Mouse (Mus musculus) testis, adult 2 months (tissue): Measurements from ENCODE around the gene S100a5.

ENCODE experiments used
- CTCF ChIP-seq: fragments of 200-500 bp; IDR thresholded peaks from 2 replicates; pipeline ENCODE4 v1.5.1; 2012; ENCODE audit warnings: low read depth, mild to moderate bottlenecking, inconsistent platforms, low read length, moderate library complexity; ENCODE audit not compliant: control insufficient read depth, insufficient read depth, insufficient replicate concordance
- POLR2A ChIP-seq: fragments of 200-500 bp; IDR thresholded peaks from 2 replicates; pipeline ENCODE4 v1.6.1; 2012; ENCODE audit warnings: low read depth, mild to moderate bottlenecking, inconsistent platforms, low read length, moderate library complexity; ENCODE audit not compliant: control insufficient read depth

DNA sequence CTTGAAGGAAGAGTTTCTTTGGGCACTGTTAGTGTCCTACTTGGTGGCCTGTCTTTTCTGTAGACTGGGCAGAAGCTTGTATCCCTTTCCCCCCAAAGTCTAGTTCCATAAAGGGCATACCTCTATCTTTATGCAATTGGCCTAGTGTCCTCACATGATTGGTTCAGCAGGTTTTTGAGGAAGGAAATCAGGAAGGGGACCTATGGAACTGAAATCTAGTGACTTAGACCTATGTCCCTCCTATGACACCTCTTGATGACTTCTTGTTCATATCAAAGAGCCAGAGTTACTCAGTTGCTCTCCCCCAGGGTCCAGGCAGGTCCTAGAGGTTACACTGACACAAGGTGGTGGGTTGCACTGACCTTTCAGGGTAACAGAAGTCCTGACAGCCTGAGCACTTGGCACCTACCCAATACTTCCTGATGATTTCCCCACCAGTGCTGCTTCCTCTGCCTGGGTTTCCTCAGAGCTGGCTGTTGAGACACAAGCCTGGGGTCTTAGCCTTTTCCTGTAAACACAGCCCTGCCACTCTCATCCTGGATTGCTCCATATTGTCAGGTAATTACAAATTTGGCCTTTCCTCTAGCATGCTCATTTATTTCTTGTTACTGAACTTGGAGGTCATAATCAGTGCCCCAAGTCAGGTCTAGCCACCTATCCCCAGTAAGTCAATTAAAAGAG, 51.2 kb downstream of the S100a5 start:
- TF ChIP-seq POLR2A: no peak
- no peak for TF ChIP-seq CTCF
